Mouse (Mus musculus): Measurements from ENCODE around the gene Xpot. TPM values are rescaled to one million over a fixed set of nuclear protein-coding genes. Genes with fewer than 3 reads are reported as not detected.
A peak's percentile ranks its signal among the peaks of the same experiment; 100 is the strongest.

Xpot gene
- polyA plus RNA-seq, 1 experiment from 2014 or later = 26.3 TPM

GRCm38 (mm10) chr10:121568534-121568933, 57.6 kb downstream of the Xpot start:
- 85% methylated on average over 7 of the region's 7 CpGs for WGBS
- Histone ChIP-seq H3K36me3 (peaks cover 65% of the 10 kb centered on the region), H3K27ac (replicated peaks) (peak overlapping the region; percentile 54), H3K4me1 (replicated peaks) (peaks cover 20% of the 10 kb centered on the region), H3K9me3 (no peaks in the 10 kb centered on the region), H3K4me2 (peak overlapping the region; percentile 43), H3K9ac (no peak overlapping the region), H3K4me3 (no peak overlapping the region), H3K27me3 (no peaks in the 10 kb centered on the region)
- no peak for ATAC-seq (ENCODE audit: low read depth)

GRCm38 (mm10) chr10:121568026-121568425, 58.1 kb downstream of the Xpot start:
- 0 out of 2 replicates have a peak overlapping the region, but pooled peaks have one; percentile 54 for H3K27ac ChIP-seq (replicated peaks)
- H3K9me3 ChIP-seq = no peaks in the 10 kb centered on the region
- H3K36me3 ChIP-seq = peaks cover 65% of the 10 kb centered on the region
- H3K4me1 ChIP-seq (replicated peaks) = peaks cover 20% of the 10 kb centered on the region
- H3K4me3 ChIP-seq = no peak overlapping the region
- 94% methylated on average over 10 of the region's 10 CpGs for WGBS
- no peak for ATAC-seq (ENCODE audit: low read depth)
- H3K4me2 ChIP-seq = no peak overlapping the region
- no peak overlapping the region for H3K9ac ChIP-seq
- H3K27me3 ChIP-seq = no peaks in the 10 kb centered on the region

- no peaks in the 10 kb centered on the region for H3K9me3 ChIP-seq
- no peak overlapping the region for H3K4me3 ChIP-seq
- peaks cover 12% of the 10 kb centered on the region for H3K4me1 ChIP-seq (replicated peaks)
- no peak overlapping the region for H3K4me2 ChIP-seq
- ATAC-seq (ENCODE audit: low read depth) = no peak
- WGBS = 93% methylated on average over 8 of the region's 8 CpGs
- no peak overlapping the region for H3K9ac ChIP-seq
- H3K36me3 ChIP-seq = peaks cover 54% of the 10 kb centered on the region
- H3K27me3 ChIP-seq = no peaks in the 10 kb centered on the region
- H3K27ac ChIP-seq (replicated peaks) = no peak overlapping the region
Measured at GRCm38 (mm10) chr10:121564447-121564846, 61.7 kb downstream of the Xpot start.

GRCm38 (mm10) chr10:121558231-121558630, 67.9 kb downstream of the Xpot start:
- Histone ChIP-seq H3K27me3 (no peaks in the 10 kb centered on the region), H3K4me1 (replicated peaks) (no peaks in the 10 kb centered on the region), H3K9me3 (no peaks in the 10 kb centered on the region), H3K36me3 (peaks cover 74% of the 10 kb centered on the region), H3K4me3 (no peak overlapping the region), H3K4me2 (no peak overlapping the region), H3K27ac (replicated peaks) (no peak overlapping the region), H3K9ac (no peak overlapping the region)
- 77% methylated on average over 2 of the region's 2 CpGs for WGBS
- ATAC-seq (ENCODE audit: low read depth) = no peak

GRCm38 (mm10) chr10:121556263-121556662, 69.9 kb downstream of the Xpot start:
- Histone ChIP-seq H3K9me3 (no peaks in the 10 kb centered on the region), H3K9ac (no peak overlapping the region), H3K36me3 (peaks cover 82% of the 10 kb centered on the region), H3K4me3 (no peak overlapping the region), H3K27me3 (no peaks in the 10 kb centered on the region), H3K27ac (replicated peaks) (no peak overlapping the region), H3K4me2 (no peak overlapping the region), H3K4me1 (replicated peaks) (no peaks in the 10 kb centered on the region)
- 84% methylated on average over 6 of the region's 6 CpGs for WGBS
- ATAC-seq (ENCODE audit: low read depth) = no peak

GRCm38 (mm10) chr10:121550334-121550733, 75.8 kb downstream of the Xpot start:
- no peak overlapping the region for H3K4me2 ChIP-seq
- H3K9ac ChIP-seq = no peak overlapping the region
- H3K27me3 ChIP-seq = no peaks in the 10 kb centered on the region
- no peaks in the 10 kb centered on the region for H3K4me1 ChIP-seq (replicated peaks)
- 89% methylated on average over 9 of the region's 9 CpGs for WGBS
- no peak for ATAC-seq (ENCODE audit: low read depth)
- H3K9me3 ChIP-seq = no peaks in the 10 kb centered on the region
- H3K4me3 ChIP-seq = no peak overlapping the region
- H3K27ac ChIP-seq (replicated peaks) = no peak overlapping the region
- H3K36me3 ChIP-seq = peaks cover 93% of the 10 kb centered on the region

GRCm38 (mm10) chr10:121549670-121550069, 76.5 kb downstream of the Xpot start:
- Histone ChIP-seq H3K4me3 (no peak overlapping the region), H3K4me2 (no peak overlapping the region), H3K9me3 (no peaks in the 10 kb centered on the region), H3K27ac (replicated peaks) (no peak overlapping the region), H3K4me1 (replicated peaks) (no peaks in the 10 kb centered on the region), H3K9ac (no peak overlapping the region), H3K36me3 (peaks cover 90% of the 10 kb centered on the region), H3K27me3 (no peaks in the 10 kb centered on the region)
- 90% methylated on average over 5 of the region's 5 CpGs for WGBS
- ATAC-seq (ENCODE audit: low read depth) = no peak

- no peak for ATAC-seq (ENCODE audit: low read depth)
Measured at GRCm38 (mm10) chr10:121547162-121547561, 79.0 kb downstream of the Xpot start.

GRCm38 (mm10) chr10:121543577-121543976, 82.6 kb downstream of the Xpot start:
- Histone ChIP-seq H3K4me1 (replicated peaks) (no peaks in the 10 kb centered on the region), H3K4me3 (no peak overlapping the region), H3K27ac (replicated peaks) (no peak overlapping the region), H3K36me3 (peaks cover 35% of the 10 kb centered on the region), H3K9ac (no peak overlapping the region), H3K27me3 (no peaks in the 10 kb centered on the region), H3K9me3 (no peaks in the 10 kb centered on the region), H3K4me2 (no peak overlapping the region)
- no peak for ATAC-seq (ENCODE audit: low read depth)
- 96% methylated on average over 6 of the region's 6 CpGs for WGBS

More at GRCm38 (mm10) chr10:121547162-121547561, 79.0 kb downstream of the Xpot start:
- Histone ChIP-seq H3K9me3 (no peaks in the 10 kb centered on the region), H3K4me3 (no peak overlapping the region), H3K9ac (no peak overlapping the region), H3K4me1 (replicated peaks) (no peaks in the 10 kb centered on the region), H3K36me3 (peaks cover 68% of the 10 kb centered on the region), H3K27ac (replicated peaks) (no peak overlapping the region), H3K27me3 (no peaks in the 10 kb centered on the region), H3K4me2 (no peak overlapping the region)
- WGBS = 72% methylated on average over 6 of the region's 6 CpGs

- Histone ChIP-seq H3K9me3 (no peaks in the 10 kb centered on the region), H3K9ac (no peak overlapping the region), H3K27ac (replicated peaks) (no peak overlapping the region), H3K36me3 (peaks cover 20% of the 10 kb centered on the region), H3K4me1 (replicated peaks) (no peaks in the 10 kb centered on the region), H3K4me2 (no peak overlapping the region), H3K4me3 (no peak overlapping the region), H3K27me3 (no peaks in the 10 kb centered on the region)
- ATAC-seq (ENCODE audit: low read depth) = no peak
- 96% methylated on average over 3 of the region's 3 CpGs for WGBS
Measured at GRCm38 (mm10) chr10:121542156-121542555, 84.0 kb downstream of the Xpot start.

Small RNAs within 50 kb of the gene (microRNA-seq; reads per million reads assigned to microRNA genes)
- gene Gm24330 = not detected

Other genes starting within 250 kb of the Xpot start
- 6.2 and 8.0 TPM in 2 replicates for gene Rassf3, start 150.0 kb downstream of the Xpot start, polyA plus RNA-seq (2015; fragmentation: Nextera tagmentation; extraction: Ambion mirVana)
- 28.9 and 36.3 TPM in 2 replicates for gene Tbk1, start 39.5 kb downstream of the Xpot start, polyA plus RNA-seq (2015; fragmentation: Nextera tagmentation; extraction: Ambion mirVana)
- gene D930020B18Rik, start 15.3 kb upstream of the Xpot start, polyA plus RNA-seq (2015; fragmentation: Nextera tagmentation; extraction: Ambion mirVana) = 0.20 TPM in 1 of 2 replicates, not detected in the other
- 2.3 and 2.7 TPM in 2 replicates for gene BC048403, start 113.6 kb upstream of the Xpot start, polyA plus RNA-seq (2015; fragmentation: Nextera tagmentation; extraction: Ambion mirVana)

Data from neural tube, embryonic 13.5 days (tissue).